Mouse (Mus musculus): Measurements from ENCODE around the gene Zswim8. TPM values are rescaled to one million over a fixed set of nuclear protein-coding genes. Genes with fewer than 3 reads are reported as not detected.
A peak's percentile ranks its signal among the peaks of the same experiment; 100 is the strongest.

Zswim8 gene
- 177 and 225 TPM in 2 replicates for polyA plus RNA-seq (2012; rRNA removed)

- Histone ChIP-seq H3K27me3 (ENCODE audit: control insufficient read depth, insufficient read depth, low read length) (no peaks in the 10 kb centered on the region), H3K36me3 (ENCODE audit: control insufficient read depth, insufficient read depth, low read length) (peaks cover 12% of the 10 kb centered on the region), H3K4me3 (ENCODE audit: extremely low read depth, insufficient read depth, insufficient read length) (peak within 1 kb of the TSS; percentile 89), H3K4me1 (ENCODE audit: control insufficient read depth, insufficient read depth, insufficient read length) (no peaks in the 10 kb centered on the region; the same call in 1 of the 2 replicates), H3K27ac (ENCODE audit: insufficient read depth, low read length) (peak within 1 kb of the TSS; percentile 72)
- TF ChIP-seq CTCF (IDR thresholded peaks at IDR 0.05; ENCODE audit: extremely low read depth, insufficient read depth, insufficient read length, insufficient replicate concordance): no peak
- peak; percentile 65 for TF ChIP-seq POLR2A (IDR thresholded peaks at IDR 0.05; ENCODE audit: low read depth, low read length)
- DNase-seq (ENCODE audit: low read depth in 1 of 2, low spot score in 2 of 2): peak; percentile 57 to 83
- WGBS: under 1% methylated on average over 79 of the region's 80 CpGs
Measured at GRCm38 (mm10) chr14:20707201-20708190, at the start of gene Zswim8. TSS of gene Zswim8 (plus strand) at chr14:20707552.

- TF ChIP-seq POLR2A (IDR thresholded peaks at IDR 0.05; ENCODE audit: low read depth, low read length) (no peak), CTCF (IDR thresholded peaks at IDR 0.05; ENCODE audit: extremely low read depth, insufficient read depth, insufficient read length, insufficient replicate concordance) (peak; percentile 8; the same call in 1 of the 2 replicates)
- DNase-seq (ENCODE audit: low read depth in 1 of 2, low spot score in 2 of 2): no peak
- no peak overlapping the region for H3K4me3 ChIP-seq (ENCODE audit: extremely low read depth, insufficient read depth, insufficient read length)
- H3K36me3 ChIP-seq (ENCODE audit: control insufficient read depth, insufficient read depth, low read length): no peaks in the 10 kb centered on the region
- no peak overlapping the region for H3K27ac ChIP-seq (ENCODE audit: insufficient read depth, low read length)
- 0 out of 2 replicates have a peak, but pooled peaks cover 2% of the 10 kb centered on the region for H3K27me3 ChIP-seq (ENCODE audit: control insufficient read depth, insufficient read depth, low read length)
- H3K4me1 ChIP-seq (ENCODE audit: control insufficient read depth, insufficient read depth, insufficient read length): no peaks in the 10 kb centered on the region
Measured at GRCm38 (mm10) chr14:20658326-20658725, 49.0 kb upstream of the Zswim8 start.

GRCm38 (mm10) chr14:20658902-20659301 is 48.5 kb upstream of the Zswim8 start:
- Histone ChIP-seq H3K27ac (ENCODE audit: insufficient read depth, low read length) (no peak overlapping the region), H3K27me3 (ENCODE audit: control insufficient read depth, insufficient read depth, low read length) (0 out of 2 replicates have a peak, but pooled peaks cover 2% of the 10 kb centered on the region), H3K4me1 (ENCODE audit: control insufficient read depth, insufficient read depth, insufficient read length) (no peaks in the 10 kb centered on the region), H3K36me3 (ENCODE audit: control insufficient read depth, insufficient read depth, low read length) (no peaks in the 10 kb centered on the region), H3K4me3 (ENCODE audit: extremely low read depth, insufficient read depth, insufficient read length) (no peak overlapping the region)
- no peak for TF ChIP-seq CTCF (IDR thresholded peaks at IDR 0.05; ENCODE audit: extremely low read depth, insufficient read depth, insufficient read length, insufficient replicate concordance)
- TF ChIP-seq POLR2A (IDR thresholded peaks at IDR 0.05; ENCODE audit: low read depth, low read length): no peak
- no peak for DNase-seq (ENCODE audit: low read depth in 1 of 2, low spot score in 2 of 2)
- 90% methylated on average over 6 of the region's 6 CpGs for WGBS

GRCm38 (mm10) chr14:20659687-20660086 is 47.7 kb upstream of the Zswim8 start:
- Histone ChIP-seq H3K4me3 (ENCODE audit: extremely low read depth, insufficient read depth, insufficient read length) (no peak overlapping the region), H3K27me3 (ENCODE audit: control insufficient read depth, insufficient read depth, low read length) (0 out of 2 replicates have a peak, but pooled peaks cover 2% of the 10 kb centered on the region), H3K27ac (ENCODE audit: insufficient read depth, low read length) (no peak overlapping the region), H3K36me3 (ENCODE audit: control insufficient read depth, insufficient read depth, low read length) (no peaks in the 10 kb centered on the region), H3K4me1 (ENCODE audit: control insufficient read depth, insufficient read depth, insufficient read length) (no peaks in the 10 kb centered on the region)
- over 99% methylated on average over 7 of the region's 7 CpGs for WGBS
- no peak for TF ChIP-seq CTCF (IDR thresholded peaks at IDR 0.05; ENCODE audit: extremely low read depth, insufficient read depth, insufficient read length, insufficient replicate concordance)
- no peak for TF ChIP-seq POLR2A (IDR thresholded peaks at IDR 0.05; ENCODE audit: low read depth, low read length)
- no peak for DNase-seq (ENCODE audit: low read depth in 1 of 2, low spot score in 2 of 2)

- WGBS: 3% methylated on average over 52 of the region's 52 CpGs
Measured at GRCm38 (mm10) chr14:20660827-20661660, 46.3 kb upstream of the Zswim8 start.

GRCm38 (mm10) chr14:20661661-20662331 is 45.6 kb upstream of the Zswim8 start:
- H3K27me3 ChIP-seq (ENCODE audit: control insufficient read depth, insufficient read depth, low read length): 0 out of 2 replicates have a peak, but pooled peaks cover 2% of the 10 kb centered on the region
- no peak for DNase-seq (ENCODE audit: low read depth in 1 of 2, low spot score in 2 of 2)
- peak overlapping the region; percentile 56; the same call in 1 of the 2 replicates for H3K4me3 ChIP-seq (ENCODE audit: extremely low read depth, insufficient read depth, insufficient read length)
- no peak for TF ChIP-seq CTCF (IDR thresholded peaks at IDR 0.05; ENCODE audit: extremely low read depth, insufficient read depth, insufficient read length, insufficient replicate concordance)
- TF ChIP-seq POLR2A (IDR thresholded peaks at IDR 0.05; ENCODE audit: low read depth, low read length): no peak
- no peaks in the 10 kb centered on the region for H3K4me1 ChIP-seq (ENCODE audit: control insufficient read depth, insufficient read depth, insufficient read length)
- H3K36me3 ChIP-seq (ENCODE audit: control insufficient read depth, insufficient read depth, low read length): no peaks in the 10 kb centered on the region
- H3K27ac ChIP-seq (ENCODE audit: insufficient read depth, low read length): no peak overlapping the region
- WGBS: 64% methylated on average over 19 of the region's 19 CpGs

More at GRCm38 (mm10) chr14:20660827-20661660, 46.3 kb upstream of the Zswim8 start:
- no peaks in the 10 kb centered on the region for H3K4me1 ChIP-seq (ENCODE audit: control insufficient read depth, insufficient read depth, insufficient read length)
- 0 out of 2 replicates have a peak, but pooled peaks cover 2% of the 10 kb centered on the region for H3K27me3 ChIP-seq (ENCODE audit: control insufficient read depth, insufficient read depth, low read length)
- peak; percentile 88 to 89 for DNase-seq (ENCODE audit: low read depth in 1 of 2, low spot score in 2 of 2)
- H3K27ac ChIP-seq (ENCODE audit: insufficient read depth, low read length): peak overlapping the region; percentile 28; the same call in 1 of the 2 replicates
- peak overlapping the region; percentile 68 for H3K4me3 ChIP-seq (ENCODE audit: extremely low read depth, insufficient read depth, insufficient read length)
- TF ChIP-seq POLR2A (IDR thresholded peaks at IDR 0.05; ENCODE audit: low read depth, low read length) (no peak), CTCF (IDR thresholded peaks at IDR 0.05; ENCODE audit: extremely low read depth, insufficient read depth, insufficient read length, insufficient replicate concordance) (peak; percentile 76; the same call in 1 of the 2 replicates)
- H3K36me3 ChIP-seq (ENCODE audit: control insufficient read depth, insufficient read depth, low read length): no peaks in the 10 kb centered on the region

All from spleen, adult 2 months (tissue).